Mouse (Mus musculus) hematopoietic stem cell, adult 5-6 weeks (primary cell): ENCODE measurements around the gene Cep295. TPM values are rescaled to one million over a fixed set of nuclear protein-coding genes. Genes with fewer than 3 reads are reported as not detected.

ENCODE experiments used
- ATAC-seq, 2 experiments: fragments of 125-278 bp in 1 of 2; replicated peaks in 1 of 2; 2 replicates each; pipeline ENCODE4 v1.8.0; 2016 to 2017; ENCODE audit warnings: inconsistent platforms in 2 of 2, mild to moderate bottlenecking in 2 of 2, moderate number of reproducible peaks in 2 of 2, low read depth in 1 of 2, moderate TSS enrichment in 1 of 2; ENCODE audit not compliant: low FRiP score in 2 of 2, poor library complexity in 2 of 2, severe bottlenecking in 2 of 2, insufficient read depth in 1 of 2, low TSS enrichment in 1 of 2
- total RNA-seq: library from RNA; stranded (forward); fragments of 172-1452, 232-1000 nt; gene quantifications from 2 replicates; pipeline ENCODE4 v1.2.3, GENCODE M21; 2017

Cep295 gene
- total RNA-seq, 1 experiment from 2014 or later: 57.0 TPM

- ATAC-seq: peak; percentile 95 to 96
These were observed 77.7 kb downstream of the Cep295 start, which contains the start of gene Med17 for GRCm38 (mm10) chr9:15279649-15280490. Gene Med17, minus strand, starts transcription at chr9:15279931.

- no peak for ATAC-seq
These were observed 78.4 kb downstream of the Cep295 start for GRCm38 (mm10) chr9:15279139-15279648.

- ATAC-seq: no peak
These were observed 79.2 kb downstream of the Cep295 start for GRCm38 (mm10) chr9:15278343-15278742.

GRCm38 (mm10) chr9:15276855-15277254, 80.7 kb downstream of the Cep295 start:
- ATAC-seq: no peak

- peak in 1 of 2 experiments; percentile 36; a peak in 1 of 4 replicates for ATAC-seq
These were observed 83.6 kb downstream of the Cep295 start for GRCm38 (mm10) chr9:15273981-15274380.

Other genes with a start within 250 kb of the Cep295 start
- gene Hephl1, start 245.7 kb downstream of the Cep295 start, total RNA-seq: not detected in 2 replicates
- gene Vstm5, start 118.7 kb downstream of the Cep295 start, total RNA-seq: 1.4 TPM in 1 of 2 replicates, not detected in the other
- gene Med17, start 77.9 kb downstream of the Cep295 start, total RNA-seq: 29.4 and 35.4 TPM in 2 replicates
- 1,341 and 1,379 TPM in 2 replicates for gene Taf1d, start 51.6 kb downstream of the Cep295 start, total RNA-seq
- gene 4931406C07Rik, start 51.3 kb downstream of the Cep295 start, total RNA-seq: 26.7 and 32.0 TPM in 2 replicates
- 9.8 and 15.5 TPM in 2 replicates for gene Smco4, start 135.6 kb upstream of the Cep295 start, total RNA-seq